Mouse (Mus musculus): ENCODE results near the gene Mmgt2. TPM values are rescaled to one million over a fixed set of nuclear protein-coding genes. Genes with fewer than 3 reads are reported as not detected.

Mmgt2 gene
- polyA plus RNA-seq, 1 experiment from 2014 or later, result 6.9 TPM

DNA sequence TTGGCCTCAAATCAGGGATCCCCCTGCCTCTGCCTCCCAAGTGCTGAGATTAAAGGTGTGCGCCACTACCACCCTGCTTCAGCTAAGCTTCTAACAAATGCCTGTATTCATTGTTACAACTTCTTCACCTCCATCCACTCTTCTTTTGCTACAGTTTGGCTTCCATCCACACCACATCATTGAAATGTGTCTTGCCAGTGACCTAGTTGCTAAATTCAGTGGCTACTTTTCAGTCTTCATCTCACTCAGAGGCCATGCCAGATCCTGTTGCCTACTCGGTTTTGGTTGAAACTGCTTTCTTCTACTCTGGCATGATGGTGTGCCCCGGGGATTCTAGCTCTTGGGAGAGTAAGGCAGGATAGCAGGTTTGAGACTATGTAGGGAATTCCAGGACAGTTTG lies 3.1 kb downstream of the Mmgt2 start:
- no peak overlapping the region for H3K4me3 ChIP-seq (ENCODE audit: low read depth, low read length)
- peaks cover 20% of the 10 kb centered on the region for H3K4me1 ChIP-seq (ENCODE audit: control insufficient read depth, low read depth, low read length)
- ATAC-seq (ENCODE audit: low read depth), result no peak
- no peak overlapping the region for H3K4me2 ChIP-seq (ENCODE audit: low read depth, low read length)
- peaks cover 9% of the 10 kb centered on the region for H3K27me3 ChIP-seq (ENCODE audit: control insufficient read depth, insufficient read depth, low read depth, low read length)
- 78% methylated on average over 3 of the region's 3 CpGs for WGBS (ENCODE audit: insufficient replicate concordance)
- H3K9ac ChIP-seq (ENCODE audit: low read depth, low read length), result no peak overlapping the region
- H3K27ac ChIP-seq (ENCODE audit: low read length), result no peak overlapping the region
- H3K36me3 ChIP-seq (ENCODE audit: control insufficient read depth, insufficient read depth), result no peaks in the 10 kb centered on the region
- H3K9me3 ChIP-seq (replicated peaks; ENCODE audit: control insufficient read depth, low read length), result no peaks in the 10 kb centered on the region

DNA sequence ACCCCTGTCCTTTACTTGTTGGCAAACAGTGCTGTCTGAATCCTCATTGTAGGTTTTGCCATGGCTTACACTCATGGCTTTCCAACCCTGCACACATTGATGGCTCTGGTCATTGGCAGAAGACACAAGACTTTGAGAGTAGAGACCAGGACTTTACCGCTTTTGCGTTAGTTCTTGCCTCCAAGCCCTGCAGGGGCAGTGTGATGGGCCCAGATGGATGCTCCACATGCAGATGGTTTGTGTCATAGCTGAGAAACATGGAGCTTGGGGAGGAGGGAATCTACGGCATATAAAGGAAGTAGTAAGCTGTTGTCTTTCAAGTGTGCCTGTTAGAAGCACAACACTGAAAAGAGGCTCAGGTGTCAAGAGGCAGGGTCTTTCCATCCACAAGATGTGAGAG lies 3.6 kb downstream of the Mmgt2 start:
- no peak overlapping the region for H3K4me2 ChIP-seq (ENCODE audit: low read depth, low read length)
- H3K27ac ChIP-seq (ENCODE audit: low read length), result no peak overlapping the region
- no peak overlapping the region for H3K9ac ChIP-seq (ENCODE audit: low read depth, low read length)
- no peaks in the 10 kb centered on the region for H3K9me3 ChIP-seq (replicated peaks; ENCODE audit: control insufficient read depth, low read length)
- ATAC-seq (ENCODE audit: low read depth), result no peak
- peaks cover 18% of the 10 kb centered on the region for H3K4me1 ChIP-seq (ENCODE audit: control insufficient read depth, low read depth, low read length)
- 76% methylated on average over 3 of the region's 3 CpGs for WGBS (ENCODE audit: insufficient replicate concordance)
- H3K36me3 ChIP-seq (ENCODE audit: control insufficient read depth, insufficient read depth), result no peaks in the 10 kb centered on the region
- no peak overlapping the region for H3K4me3 ChIP-seq (ENCODE audit: low read depth, low read length)
- H3K27me3 ChIP-seq (ENCODE audit: control insufficient read depth, insufficient read depth, low read depth, low read length), result peaks cover 9% of the 10 kb centered on the region

DNA sequence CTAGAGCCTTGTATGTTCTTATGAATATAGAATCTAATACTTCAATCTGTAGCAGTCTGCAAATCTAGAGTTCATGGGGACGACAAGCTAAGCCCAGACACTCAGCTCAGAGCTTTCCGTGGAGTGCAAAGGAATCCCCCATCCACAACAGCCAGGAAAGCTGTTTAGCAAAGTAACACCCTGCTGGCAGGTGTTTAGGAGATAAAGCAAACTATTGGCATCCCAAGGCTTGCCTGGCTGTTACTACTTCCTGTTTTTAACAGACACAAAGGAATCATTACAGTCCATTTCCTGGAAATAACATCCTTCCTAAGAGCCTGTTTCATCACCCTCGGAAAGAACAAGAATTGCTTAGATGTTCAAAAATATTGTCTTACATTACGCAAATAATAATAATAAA lies 12.4 kb downstream of the Mmgt2 start:
- no peaks in the 10 kb centered on the region for H3K36me3 ChIP-seq (ENCODE audit: control insufficient read depth, insufficient read depth)
- no peak overlapping the region for H3K27ac ChIP-seq (ENCODE audit: low read length)
- 37% methylated on average over 4 of the region's 4 CpGs for WGBS (ENCODE audit: insufficient replicate concordance)
- H3K4me3 ChIP-seq (ENCODE audit: low read depth, low read length), result no peak overlapping the region
- H3K27me3 ChIP-seq (ENCODE audit: control insufficient read depth, insufficient read depth, low read depth, low read length), result no peaks in the 10 kb centered on the region
- H3K9ac ChIP-seq (ENCODE audit: low read depth, low read length), result no peak overlapping the region
- ATAC-seq (ENCODE audit: low read depth), result no peak
- no peaks in the 10 kb centered on the region for H3K9me3 ChIP-seq (replicated peaks; ENCODE audit: control insufficient read depth, low read length)
- no peak overlapping the region for H3K4me2 ChIP-seq (ENCODE audit: low read depth, low read length)
- no peaks in the 10 kb centered on the region for H3K4me1 ChIP-seq (ENCODE audit: control insufficient read depth, low read depth, low read length)

DNA sequence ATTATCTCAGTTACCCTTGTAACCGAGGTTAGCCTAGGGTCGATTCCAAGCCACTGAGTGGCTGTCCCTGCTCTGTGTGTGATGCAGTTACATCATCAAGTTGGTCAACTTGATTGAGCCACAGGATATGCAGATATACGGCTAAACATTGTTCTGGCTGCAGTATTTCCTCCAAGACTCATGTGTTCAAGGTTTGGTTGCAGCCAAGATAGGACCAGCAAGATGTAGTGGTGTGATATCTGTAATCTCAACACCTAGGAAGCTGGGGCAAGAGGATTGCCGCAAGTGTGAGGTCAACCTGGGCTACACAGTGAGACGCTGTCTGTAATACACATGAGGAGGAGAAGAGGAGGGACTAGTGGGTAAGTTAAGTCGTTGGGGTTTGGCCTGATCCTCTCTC lies 15.8 kb downstream of the Mmgt2 start:
- no peak overlapping the region for H3K4me3 ChIP-seq (ENCODE audit: low read depth, low read length)
- H3K4me1 ChIP-seq (ENCODE audit: control insufficient read depth, low read depth, low read length), result no peaks in the 10 kb centered on the region
- H3K9me3 ChIP-seq (replicated peaks; ENCODE audit: control insufficient read depth, low read length), result no peaks in the 10 kb centered on the region
- ATAC-seq (ENCODE audit: low read depth), result no peak
- H3K27ac ChIP-seq (ENCODE audit: low read length), result no peak overlapping the region
- H3K27me3 ChIP-seq (ENCODE audit: control insufficient read depth, insufficient read depth, low read depth, low read length), result no peaks in the 10 kb centered on the region
- no peaks in the 10 kb centered on the region for H3K36me3 ChIP-seq (ENCODE audit: control insufficient read depth, insufficient read depth)
- WGBS (ENCODE audit: insufficient replicate concordance), result 56% methylated on average over 6 of the region's 6 CpGs
- no peak overlapping the region for H3K9ac ChIP-seq (ENCODE audit: low read depth, low read length)
- no peak overlapping the region for H3K4me2 ChIP-seq (ENCODE audit: low read depth, low read length)

DNA sequence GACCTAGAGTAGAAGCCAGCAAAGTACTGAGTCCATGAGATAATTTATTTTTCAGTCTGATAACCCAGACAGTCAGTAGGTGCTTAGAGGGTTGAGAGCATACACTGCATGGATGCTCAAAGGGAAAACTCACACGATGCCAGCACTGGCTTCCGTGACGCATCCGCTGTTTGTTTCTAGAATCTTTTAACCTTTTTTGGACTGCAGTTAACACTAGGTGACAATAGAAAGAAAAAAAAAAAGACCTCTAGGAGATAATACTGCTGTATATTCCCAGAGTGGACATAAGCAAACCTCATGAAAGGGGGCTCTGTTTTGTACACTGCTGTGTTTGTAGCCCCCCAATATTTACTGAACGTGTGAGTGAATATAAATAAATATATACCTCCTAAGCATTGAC lies 20.5 kb downstream of the Mmgt2 start:
- Histone ChIP-seq H3K4me1 (ENCODE audit: control insufficient read depth, low read depth, low read length) (no peaks in the 10 kb centered on the region), H3K4me3 (ENCODE audit: low read depth, low read length) (no peak overlapping the region), H3K9me3 (replicated peaks; ENCODE audit: control insufficient read depth, low read length) (no peaks in the 10 kb centered on the region), H3K36me3 (ENCODE audit: control insufficient read depth, insufficient read depth) (no peaks in the 10 kb centered on the region), H3K27me3 (ENCODE audit: control insufficient read depth, insufficient read depth, low read depth, low read length) (no peaks in the 10 kb centered on the region), H3K27ac (ENCODE audit: low read length) (no peak overlapping the region), H3K9ac (ENCODE audit: low read depth, low read length) (no peak overlapping the region), H3K4me2 (ENCODE audit: low read depth, low read length) (no peak overlapping the region)
- 84% methylated on average over 5 of the region's 5 CpGs for WGBS (ENCODE audit: insufficient replicate concordance)
- no peak for ATAC-seq (ENCODE audit: low read depth)

DNA sequence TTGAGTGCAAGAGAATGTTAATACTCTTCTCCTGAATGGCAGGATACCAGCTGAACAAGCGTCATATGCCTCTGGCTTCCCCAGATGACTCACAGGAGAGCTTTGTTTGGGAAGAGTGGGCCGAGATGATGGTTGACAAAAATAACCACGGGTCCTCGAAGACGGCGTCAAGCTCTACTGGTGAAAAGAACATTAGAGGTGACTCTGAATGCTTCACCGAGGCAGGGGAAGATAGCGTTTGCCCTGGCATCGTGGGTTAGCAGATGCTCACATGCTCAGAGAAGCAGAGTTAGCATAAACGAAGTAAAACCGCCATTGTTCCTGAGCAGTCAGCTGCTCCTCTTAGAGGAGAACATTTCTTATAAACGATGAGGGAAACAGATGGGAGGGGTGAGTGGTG lies 21.0 kb downstream of the Mmgt2 start:
- WGBS (ENCODE audit: insufficient replicate concordance), result 42% methylated on average over 12 of the region's 12 CpGs
- ATAC-seq (ENCODE audit: low read depth), result no peak
- H3K4me2 ChIP-seq (ENCODE audit: low read depth, low read length), result no peak overlapping the region
- no peak overlapping the region for H3K27ac ChIP-seq (ENCODE audit: low read length)
- H3K9me3 ChIP-seq (replicated peaks; ENCODE audit: control insufficient read depth, low read length), result no peaks in the 10 kb centered on the region
- H3K36me3 ChIP-seq (ENCODE audit: control insufficient read depth, insufficient read depth), result no peaks in the 10 kb centered on the region
- no peak overlapping the region for H3K4me3 ChIP-seq (ENCODE audit: low read depth, low read length)
- no peaks in the 10 kb centered on the region for H3K4me1 ChIP-seq (ENCODE audit: control insufficient read depth, low read depth, low read length)
- H3K9ac ChIP-seq (ENCODE audit: low read depth, low read length), result no peak overlapping the region
- H3K27me3 ChIP-seq (ENCODE audit: control insufficient read depth, insufficient read depth, low read depth, low read length), result no peaks in the 10 kb centered on the region

DNA sequence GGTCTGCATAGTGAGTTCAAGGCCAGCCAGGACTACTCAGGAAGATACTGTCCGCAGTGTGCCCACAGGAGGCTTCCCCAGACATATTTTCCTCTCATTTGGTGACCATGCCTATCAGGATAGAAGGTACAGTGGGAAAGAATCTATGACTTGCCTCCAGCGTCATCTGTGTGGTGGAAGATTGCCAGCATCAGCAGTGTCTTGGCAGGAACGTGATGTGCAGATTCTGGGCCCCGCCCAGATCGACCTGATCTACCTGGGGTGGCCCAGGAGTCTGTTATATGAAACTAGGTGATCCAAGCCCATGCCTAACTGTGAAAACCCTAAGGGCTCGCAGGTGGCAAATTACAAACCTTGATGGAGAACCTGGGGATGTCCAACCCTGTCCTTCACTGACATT lies 21.5 kb downstream of the Mmgt2 start:
- H3K27me3 ChIP-seq (ENCODE audit: control insufficient read depth, insufficient read depth, low read depth, low read length), result no peaks in the 10 kb centered on the region
- no peaks in the 10 kb centered on the region for H3K4me1 ChIP-seq (ENCODE audit: control insufficient read depth, low read depth, low read length)
- H3K36me3 ChIP-seq (ENCODE audit: control insufficient read depth, insufficient read depth), result no peaks in the 10 kb centered on the region
- no peak overlapping the region for H3K4me2 ChIP-seq (ENCODE audit: low read depth, low read length)
- no peak overlapping the region for H3K9ac ChIP-seq (ENCODE audit: low read depth, low read length)
- WGBS (ENCODE audit: insufficient replicate concordance), result 51% methylated on average over 6 of the region's 6 CpGs
- no peak for ATAC-seq (ENCODE audit: low read depth)
- no peaks in the 10 kb centered on the region for H3K9me3 ChIP-seq (replicated peaks; ENCODE audit: control insufficient read depth, low read length)
- H3K27ac ChIP-seq (ENCODE audit: low read length), result no peak overlapping the region
- no peak overlapping the region for H3K4me3 ChIP-seq (ENCODE audit: low read depth, low read length)

DNA sequence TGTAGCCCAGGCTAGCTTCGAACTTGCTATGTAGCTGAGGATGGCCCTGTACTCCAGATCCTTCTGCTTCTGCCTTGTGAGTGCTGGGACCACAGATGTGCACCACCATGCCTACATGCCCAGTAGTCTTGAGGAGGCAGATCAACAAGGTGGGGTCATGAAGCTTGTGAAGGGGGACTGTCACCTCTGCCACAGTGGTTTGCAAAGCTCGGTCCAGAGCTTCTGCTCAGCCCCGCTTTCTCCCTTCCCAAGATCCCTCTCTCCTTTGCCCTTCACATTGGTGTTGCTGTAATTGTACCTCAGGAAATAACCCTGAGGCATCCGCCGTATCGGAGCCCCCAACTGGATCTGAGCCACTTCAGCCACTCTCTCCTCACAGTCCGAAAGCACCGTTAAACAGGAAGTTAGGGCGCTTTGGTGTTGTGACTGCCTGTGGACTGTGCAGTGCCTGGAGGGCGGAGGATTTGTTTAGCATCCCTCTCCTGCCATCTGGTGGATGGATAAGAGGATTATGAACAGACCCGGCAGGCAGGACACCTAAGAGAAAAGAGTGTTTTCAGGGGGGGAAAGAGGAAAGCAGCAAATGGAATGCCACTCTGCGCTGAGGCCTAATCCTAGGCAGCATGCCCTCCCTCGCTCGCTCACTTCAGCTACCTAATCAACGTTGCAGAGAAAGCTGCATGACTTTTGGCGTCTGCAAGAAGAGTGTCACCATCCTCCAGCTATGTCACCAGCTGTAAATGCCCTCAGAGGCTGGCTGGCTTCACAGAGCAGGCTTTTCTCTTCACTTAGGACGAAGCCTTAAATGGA lies 27.2 kb downstream of the Mmgt2 start:
- Histone ChIP-seq H3K4me2 (ENCODE audit: low read depth, low read length) (peak overlapping the region; percentile 52), H3K9me3 (replicated peaks; ENCODE audit: control insufficient read depth, low read length) (no peaks in the 10 kb centered on the region), H3K9ac (ENCODE audit: low read depth, low read length) (no peak overlapping the region), H3K27ac (ENCODE audit: low read length) (no peak overlapping the region), H3K4me1 (ENCODE audit: control insufficient read depth, low read depth, low read length) (no peaks in the 10 kb centered on the region; the same call in 1 of the 2 replicates), H3K36me3 (ENCODE audit: control insufficient read depth, insufficient read depth) (no peaks in the 10 kb centered on the region), H3K4me3 (ENCODE audit: low read depth, low read length) (peak overlapping the region; percentile 32), H3K27me3 (ENCODE audit: control insufficient read depth, insufficient read depth, low read depth, low read length) (no peaks in the 10 kb centered on the region)
- WGBS (ENCODE audit: insufficient replicate concordance), result 17% methylated on average over 17 of the region's 17 CpGs
- ATAC-seq (ENCODE audit: low read depth), result peak; percentile 66

DNA sequence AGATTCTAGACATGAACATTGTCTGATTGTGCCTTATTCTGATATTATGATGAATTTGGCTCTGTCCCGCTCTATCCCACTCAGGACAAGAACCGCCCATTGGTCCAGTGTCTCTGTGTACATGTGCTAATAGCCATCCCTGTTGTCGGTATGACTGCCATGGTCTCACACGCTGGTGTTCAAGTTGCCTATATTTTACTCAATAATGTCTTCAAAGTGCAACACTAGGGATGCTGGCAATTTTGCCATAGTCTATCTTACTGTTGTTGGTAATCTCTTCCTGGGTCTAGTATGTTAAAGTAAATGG lies 27.8 kb downstream of the Mmgt2 start:
- ATAC-seq (ENCODE audit: low read depth), result no peak
- Histone ChIP-seq H3K9ac (ENCODE audit: low read depth, low read length) (no peak overlapping the region), H3K4me3 (ENCODE audit: low read depth, low read length) (no peak overlapping the region), H3K27ac (ENCODE audit: low read length) (no peak overlapping the region), H3K27me3 (ENCODE audit: control insufficient read depth, insufficient read depth, low read depth, low read length) (no peaks in the 10 kb centered on the region), H3K9me3 (replicated peaks; ENCODE audit: control insufficient read depth, low read length) (no peaks in the 10 kb centered on the region), H3K4me2 (ENCODE audit: low read depth, low read length) (no peak overlapping the region), H3K4me1 (ENCODE audit: control insufficient read depth, low read depth, low read length) (no peaks in the 10 kb centered on the region; the same call in 1 of the 2 replicates), H3K36me3 (ENCODE audit: control insufficient read depth, insufficient read depth) (no peaks in the 10 kb centered on the region)
- WGBS (ENCODE audit: insufficient replicate concordance), result 77% methylated on average over 4 of the region's 4 CpGs
